Mouse (Mus musculus) embryonic facial prominence, embryonic 15.5 days (tissue): ENCODE measurements around the gene Mad1l1. TPM values are rescaled to one million over a fixed set of nuclear protein-coding genes. Genes with fewer than 3 reads are reported as not detected.

Source experiments
- ATAC-seq: fragments of 200-750 bp; cut with Nextera tagmentation; 2 replicates; pipeline ENCODE4 v1.8.0; 2017; ENCODE audit warnings: low read depth, moderate TSS enrichment; ENCODE audit not compliant: insufficient number of reproducible peaks, low FRiP score, low TSS enrichment
- H3K27ac ChIP-seq: fragments of 300-500 bp; sonication (generic); replicated peaks from 2 replicates; pipeline ENCODE4 v1.5.1; 2015; ENCODE audit warnings: mild to moderate bottlenecking, inconsistent platforms
- H3K27me3 ChIP-seq: fragments of 300-500 bp; sonication (generic); 2 replicates; pipeline ENCODE4 v1.6.1; 2015; ENCODE audit warnings: inconsistent platforms
- H3K36me3 ChIP-seq: fragments of 300-500 bp; sonication (generic); 2 replicates; pipeline ENCODE4 v1.6.1; 2015; ENCODE audit warnings: mild to moderate bottlenecking, inconsistent platforms
- H3K4me1 ChIP-seq: fragments of 300-500 bp; sonication (generic); 2 replicates; pipeline ENCODE4 v1.6.1; 2015; ENCODE audit warnings: inconsistent platforms
- H3K4me2 ChIP-seq: fragments of 300-500 bp; sonication (generic); replicated peaks from 2 replicates; pipeline ENCODE4 v1.6.1; 2015; ENCODE audit warnings: mild to moderate bottlenecking, inconsistent platforms
- H3K4me3 ChIP-seq: fragments of 300-500 bp; sonication (generic); replicated peaks from 2 replicates; pipeline ENCODE4 v1.5.1; 2015; ENCODE audit warnings: mild to moderate bottlenecking, inconsistent platforms
- H3K9ac ChIP-seq: fragments of 300-500 bp; sonication (generic); 2 replicates; pipeline ENCODE4 v1.6.1; 2015; ENCODE audit warnings: inconsistent platforms
- H3K9me3 ChIP-seq: fragments of 300-500 bp; sonication (generic); replicated peaks from 2 replicates; pipeline ENCODE4 v1.6.1; 2016; ENCODE audit warnings: inconsistent platforms
- WGBS: fragments of 180-500 bp; shearing (Covaris S2); methylation state at CpG from one replicate; pipeline ENCODE4 v1.1.7; 2015; 5-methylcytosine and 5-hydroxymethylcytosine counted together
- polyA plus RNA-seq: library from polyadenylated mRNA; unstranded; fragments of >200 nt; fragmentation: Nextera tagmentation; extraction: Ambion mirVana; gene quantifications from 2 replicates; pipeline ENCODE4 v1.2.1, GENCODE M21; 2015

Mad1l1 gene
- polyA plus RNA-seq, 1 experiment from 2014 or later = 48.2 TPM

DNA sequence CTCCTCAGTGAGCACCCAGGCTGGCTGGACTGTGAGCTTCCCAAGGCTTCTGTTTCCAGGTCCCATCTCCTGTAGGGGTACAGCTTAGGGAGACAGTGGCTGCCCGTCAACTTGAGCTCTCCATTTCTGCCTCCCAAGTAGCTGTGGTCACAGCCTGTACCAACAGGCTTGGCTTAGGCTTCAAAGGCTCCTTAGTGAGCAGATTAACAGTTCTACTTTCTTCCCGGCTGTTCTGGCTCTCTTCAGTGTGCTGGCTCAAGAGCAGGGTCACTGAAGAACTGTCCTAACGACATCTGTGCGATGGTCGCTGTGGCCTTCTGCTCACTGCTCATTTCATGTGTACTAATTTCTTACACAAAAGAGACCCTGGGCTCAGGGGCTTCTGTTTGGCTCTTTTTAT is 237.4 kb downstream of the Mad1l1 start:
- no peak for ATAC-seq
- Histone ChIP-seq H3K27me3 (no peaks in the 10 kb centered on the region), H3K9ac (no peak overlapping the region), H3K4me3 (no peak overlapping the region), H3K4me2 (no peak overlapping the region), H3K4me1 (peaks cover 22% of the 10 kb centered on the region), H3K36me3 (peaks cover 20% of the 10 kb centered on the region), H3K9me3 (no peaks in the 10 kb centered on the region), H3K27ac (no peak overlapping the region)
- WGBS = 75% methylated on average over 5 of the region's 5 CpGs

- H3K4me3 ChIP-seq = no peak overlapping the region
- H3K9me3 ChIP-seq = no peaks in the 10 kb centered on the region
- no peak overlapping the region for H3K9ac ChIP-seq
- H3K4me1 ChIP-seq = peaks cover 34% of the 10 kb centered on the region
- H3K27ac ChIP-seq = peak overlapping the region; percentile 49; the same call in 1 of the 2 replicates
- 32% methylated on average over 11 of the region's 11 CpGs for WGBS
- H3K4me2 ChIP-seq = no peak overlapping the region
- H3K36me3 ChIP-seq = peaks cover 6% of the 10 kb centered on the region; the same call in 1 of the 2 replicates
- peak; percentile 58 for ATAC-seq
- no peaks in the 10 kb centered on the region for H3K27me3 ChIP-seq
Measured at GRCm38 (mm10) chr5:140082204-140082812, 239.0 kb downstream of the Mad1l1 start.

DNA sequence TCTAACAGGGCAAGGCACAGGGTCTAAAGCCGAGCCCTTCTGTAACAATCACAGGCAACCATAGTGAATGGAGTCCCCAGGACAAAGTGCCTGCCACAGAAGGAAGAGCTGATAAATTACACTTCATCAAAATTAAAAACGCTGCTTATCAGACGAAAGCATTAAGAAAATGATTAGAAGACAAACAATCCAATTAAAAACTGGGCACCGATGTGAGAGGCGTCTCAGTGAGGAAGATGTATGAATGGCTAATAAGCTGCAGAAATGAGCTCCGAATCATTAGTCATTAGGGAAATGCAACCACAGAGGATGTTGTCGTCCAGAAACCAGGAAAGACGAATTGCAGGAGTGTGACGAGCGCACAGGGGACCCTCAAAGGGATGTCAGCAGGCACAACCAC is 240.3 kb downstream of the Mad1l1 start:
- Histone ChIP-seq H3K4me3 (no peak overlapping the region), H3K9ac (no peak overlapping the region), H3K27me3 (no peaks in the 10 kb centered on the region), H3K4me2 (no peak overlapping the region), H3K36me3 (no peaks in the 10 kb centered on the region), H3K9me3 (no peaks in the 10 kb centered on the region), H3K4me1 (peaks cover 34% of the 10 kb centered on the region), H3K27ac (no peak overlapping the region)
- ATAC-seq = no peak
- 88% methylated on average over 10 of the region's 10 CpGs for WGBS

- H3K27me3 ChIP-seq = no peaks in the 10 kb centered on the region
- WGBS = 90% methylated on average over 4 of the region's 4 CpGs
- no peak for ATAC-seq
- no peak overlapping the region for H3K4me2 ChIP-seq
- no peak overlapping the region for H3K9ac ChIP-seq
- H3K4me1 ChIP-seq = peaks cover 34% of the 10 kb centered on the region
- H3K27ac ChIP-seq = no peak overlapping the region
- no peak overlapping the region for H3K4me3 ChIP-seq
- H3K36me3 ChIP-seq = no peaks in the 10 kb centered on the region
- H3K9me3 ChIP-seq = no peaks in the 10 kb centered on the region
Measured at GRCm38 (mm10) chr5:140079511-140079910, 241.8 kb downstream of the Mad1l1 start.

- Histone ChIP-seq H3K36me3 (no peaks in the 10 kb centered on the region), H3K4me3 (no peak overlapping the region), H3K27me3 (no peaks in the 10 kb centered on the region), H3K4me1 (peaks cover 35% of the 10 kb centered on the region), H3K9me3 (no peaks in the 10 kb centered on the region), H3K27ac (0 out of 2 replicates have a peak overlapping the region, but pooled peaks have one; percentile 22), H3K4me2 (no peak overlapping the region), H3K9ac (no peak overlapping the region)
- ATAC-seq = no peak
- 59% methylated on average over 3 of the region's 3 CpGs for WGBS
Measured at GRCm38 (mm10) chr5:140078406-140078805, 242.9 kb downstream of the Mad1l1 start.

DNA sequence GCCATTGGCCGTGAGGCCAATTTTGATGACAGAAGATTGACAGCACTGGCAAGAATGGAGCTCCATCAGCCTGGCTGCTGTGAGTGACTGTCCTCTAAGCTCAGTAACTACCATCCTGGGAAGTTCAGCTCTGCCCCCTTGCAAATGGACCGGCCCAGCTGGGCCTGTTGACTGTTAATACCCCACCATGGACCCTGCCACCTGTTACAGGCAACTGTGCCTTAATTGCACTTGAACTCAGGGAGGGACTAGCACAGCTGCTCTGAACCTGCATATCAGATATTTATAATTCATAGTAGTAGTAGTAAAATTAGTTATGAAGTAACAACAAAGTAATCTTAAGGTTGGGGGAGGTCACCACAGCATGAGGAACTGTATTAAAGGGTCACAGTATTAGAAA is 244.9 kb downstream of the Mad1l1 start:
- Histone ChIP-seq H3K4me3 (no peak overlapping the region), H3K27me3 (no peaks in the 10 kb centered on the region), H3K9ac (no peak overlapping the region), H3K9me3 (no peaks in the 10 kb centered on the region), H3K36me3 (no peaks in the 10 kb centered on the region), H3K4me2 (no peak overlapping the region), H3K4me1 (peaks cover 22% of the 10 kb centered on the region), H3K27ac (no peak overlapping the region)
- ATAC-seq = peak; percentile 45; the same call in 1 of the 2 replicates
- 86% methylated on average over 2 of the region's 2 CpGs for WGBS

GRCm38 (mm10) chr5:140073671-140074116 is 247.7 kb downstream of the Mad1l1 start:
- 40% methylated on average over 12 of the region's 12 CpGs for WGBS
- Histone ChIP-seq H3K4me1 (peaks cover 24% of the 10 kb centered on the region), H3K27ac (no peak overlapping the region), H3K9ac (no peak overlapping the region), H3K36me3 (no peaks in the 10 kb centered on the region), H3K4me2 (no peak overlapping the region), H3K9me3 (no peaks in the 10 kb centered on the region), H3K27me3 (no peaks in the 10 kb centered on the region), H3K4me3 (no peak overlapping the region)
- ATAC-seq = no peak

DNA sequence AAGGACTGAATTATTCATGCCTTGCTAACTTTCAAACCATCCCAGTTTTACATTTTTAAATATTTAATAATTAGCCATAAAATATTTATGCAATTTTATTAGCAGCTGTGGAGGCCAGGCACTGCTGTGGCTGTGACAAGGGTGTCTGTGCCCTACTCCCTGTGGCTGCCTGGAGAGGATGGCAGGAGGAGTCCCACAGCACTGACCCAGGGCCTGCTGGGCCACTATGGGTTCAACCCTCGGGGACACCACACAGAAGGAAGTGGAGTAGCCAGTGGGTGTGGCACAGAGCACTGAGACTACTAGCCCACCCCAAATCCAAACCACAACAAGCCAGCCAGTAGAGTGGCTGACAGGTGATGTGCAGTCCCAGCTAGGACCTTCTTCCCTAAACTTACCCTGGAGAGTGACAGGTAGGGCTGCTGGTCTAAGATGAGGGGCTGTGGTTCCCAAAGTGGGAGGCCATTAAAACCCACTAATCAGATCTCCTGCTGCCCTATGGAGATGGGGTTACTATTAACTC is 248.1 kb downstream of the Mad1l1 start:
- peaks cover 24% of the 10 kb centered on the region for H3K4me1 ChIP-seq
- no peaks in the 10 kb centered on the region for H3K27me3 ChIP-seq
- no peaks in the 10 kb centered on the region for H3K9me3 ChIP-seq
- H3K9ac ChIP-seq = no peak overlapping the region
- WGBS = 33% methylated on average over 1 of the region's 1 CpGs
- H3K27ac ChIP-seq = no peak overlapping the region
- no peaks in the 10 kb centered on the region for H3K36me3 ChIP-seq
- H3K4me2 ChIP-seq = no peak overlapping the region
- no peak for ATAC-seq
- H3K4me3 ChIP-seq = no peak overlapping the region

DNA sequence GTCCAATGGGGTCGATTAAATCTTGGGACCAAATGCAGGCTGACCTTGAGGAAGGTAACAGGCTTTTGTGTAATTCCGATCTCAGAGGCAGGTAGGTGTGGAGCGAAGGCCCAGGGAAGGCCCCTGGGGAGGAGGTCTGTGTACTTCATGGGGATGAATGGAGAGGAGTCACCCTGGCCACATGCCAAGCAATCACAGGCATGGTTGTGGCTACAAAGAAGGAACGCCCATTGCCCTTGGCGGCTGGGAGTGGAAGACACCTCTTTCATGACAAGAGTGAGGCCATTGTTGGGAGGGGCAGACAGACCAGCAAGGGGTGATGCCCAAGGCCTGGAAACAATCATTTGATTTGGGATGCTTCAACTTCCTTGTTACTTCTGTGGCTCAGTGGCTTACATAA is 252.8 kb downstream of the Mad1l1 start:
- Histone ChIP-seq H3K4me3 (no peak overlapping the region), H3K36me3 (0 out of 2 replicates have a peak, but pooled peaks cover 6% of the 10 kb centered on the region), H3K4me1 (peaks cover 26% of the 10 kb centered on the region), H3K27me3 (no peaks in the 10 kb centered on the region), H3K4me2 (no peak overlapping the region), H3K9me3 (no peaks in the 10 kb centered on the region), H3K9ac (no peak overlapping the region), H3K27ac (no peak overlapping the region)
- 69% methylated on average over 5 of the region's 5 CpGs for WGBS
- ATAC-seq = no peak

DNA sequence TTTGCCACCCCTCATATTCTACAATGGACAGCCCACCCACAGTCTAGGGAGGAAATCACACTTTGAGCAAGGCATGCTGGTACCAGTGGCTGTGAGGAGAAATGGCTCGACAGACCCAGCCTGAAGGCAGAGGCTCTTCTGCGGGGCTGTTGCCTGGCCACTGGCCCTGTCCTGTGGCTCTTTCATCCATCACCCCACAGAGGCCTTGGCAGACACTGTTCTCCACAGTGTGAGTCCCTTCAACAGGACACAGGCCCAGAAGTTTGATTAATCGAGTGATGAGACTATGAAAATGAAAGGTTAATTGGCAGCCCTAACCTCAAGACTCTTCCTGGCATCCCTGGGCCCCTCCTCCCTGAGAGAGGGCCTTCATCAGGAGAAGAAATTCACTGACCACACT is 253.3 kb downstream of the Mad1l1 start:
- ATAC-seq = no peak
- H3K27ac ChIP-seq = no peak overlapping the region

GRCm38 (mm10) chr5:140066769-140067168 is 254.6 kb downstream of the Mad1l1 start:
- 71% methylated on average over 8 of the region's 8 CpGs for WGBS
- no peak for ATAC-seq

More for the DNA sequence above, 253.3 kb downstream of the Mad1l1 start:
- 66% methylated on average over 3 of the region's 3 CpGs for WGBS
- Histone ChIP-seq H3K9ac (no peak overlapping the region), H3K4me2 (no peak overlapping the region), H3K4me1 (peaks cover 27% of the 10 kb centered on the region), H3K4me3 (no peak overlapping the region), H3K9me3 (no peaks in the 10 kb centered on the region), H3K36me3 (0 out of 2 replicates have a peak, but pooled peaks cover 6% of the 10 kb centered on the region), H3K27me3 (no peaks in the 10 kb centered on the region)

GRCm38 (mm10) chr5:140066281-140066680 is 255.1 kb downstream of the Mad1l1 start:
- Histone ChIP-seq H3K27ac (no peak overlapping the region), H3K4me2 (no peak overlapping the region), H3K27me3 (no peaks in the 10 kb centered on the region), H3K9ac (no peak overlapping the region), H3K4me1 (peaks cover 44% of the 10 kb centered on the region), H3K4me3 (no peak overlapping the region), H3K9me3 (no peaks in the 10 kb centered on the region), H3K36me3 (0 out of 2 replicates have a peak, but pooled peaks cover 6% of the 10 kb centered on the region)
- ATAC-seq = no peak

More at GRCm38 (mm10) chr5:140066769-140067168, 254.6 kb downstream of the Mad1l1 start:
- no peak overlapping the region for H3K4me3 ChIP-seq
- no peak overlapping the region for H3K9ac ChIP-seq
- no peak overlapping the region for H3K27ac ChIP-seq
- 0 out of 2 replicates have a peak, but pooled peaks cover 6% of the 10 kb centered on the region for H3K36me3 ChIP-seq
- H3K4me1 ChIP-seq = peaks cover 39% of the 10 kb centered on the region
- H3K27me3 ChIP-seq = no peaks in the 10 kb centered on the region
- H3K4me2 ChIP-seq = no peak overlapping the region
- H3K9me3 ChIP-seq = no peaks in the 10 kb centered on the region
